Mouse (Mus musculus): ENCODE measurements at regions not wholly inside any gene's neighbourhood (a gene's known extent, or its start where the extent isn't known, plus 50 kb on each side); places are given as distances from the start of the nearest gene placed in this dataset.
A peak's percentile ranks its signal among the peaks of the same experiment; 100 is the strongest.

- TF ChIP-seq CTCF (IDR thresholded peaks at IDR 0.05; ENCODE audit: low read depth, low read length) (peak; percentile 47), POLR2A (IDR thresholded peaks at IDR 0.05; ENCODE audit: extremely low read depth, insufficient read depth, low read length) (no peak)
Measured at GRCm38 (mm10) chr2:147656667-147657066, 294.9 kb downstream of the Pax1 start.

All from liver, adult 2 months (tissue).